Mouse (Mus musculus): ENCODE data around the gene Smlr1. TPM values are rescaled to one million over a fixed set of nuclear protein-coding genes. Genes with fewer than 3 reads are reported as not detected.

Gene Smlr1
- not detected in 2 replicates for polyA plus RNA-seq (2012; rRNA removed)

GRCm38 (mm10) chr10:25535891-25536331 lies at the start of gene Smlr1:
TSS of gene Smlr1 (minus strand) at chr10:25536267.
- H3K36me3 ChIP-seq (ENCODE audit: control insufficient read depth, insufficient read depth, low read length) = no peaks in the 10 kb centered on the region
- H3K27me3 ChIP-seq (ENCODE audit: control insufficient read depth, insufficient read depth, low read length) = no peaks in the 10 kb centered on the region
- TF ChIP-seq POLR2A (IDR thresholded peaks at IDR 0.05; ENCODE audit: control insufficient read depth, extremely low read depth, insufficient read depth, low read length, poor library complexity) (no peak), CTCF (IDR thresholded peaks at IDR 0.05; ENCODE audit: borderline replicate concordance, control insufficient read depth, extremely low read depth, insufficient read depth, low read length, poor library complexity) (no peak)
- H3K4me3 ChIP-seq (ENCODE audit: control insufficient read depth, insufficient read depth, low read length) = no peak within 1 kb of the TSS
- no peak for DNase-seq
- WGBS = 92% methylated on average over 10 of the region's 10 CpGs
- no peak within 1 kb of the TSS for H3K27ac ChIP-seq (ENCODE audit: control insufficient read depth, insufficient read depth, low read length)
- H3K4me1 ChIP-seq (replicated peaks; ENCODE audit: control insufficient read depth, insufficient read depth, low read length) = no peaks in the 10 kb centered on the region

GRCm38 (mm10) chr10:25584899-25585298 lies 48.8 kb upstream of the Smlr1 start:
- whole genome bisulfite sequencing = 96% methylated on average over 6 of the region's 6 CpGs
- TF ChIP-seq CTCF (IDR thresholded peaks at IDR 0.05; ENCODE audit: borderline replicate concordance, control insufficient read depth, extremely low read depth, insufficient read depth, low read length, poor library complexity) (no peak), POLR2A (IDR thresholded peaks at IDR 0.05; ENCODE audit: control insufficient read depth, extremely low read depth, insufficient read depth, low read length, poor library complexity) (no peak)
- no peaks in the 10 kb centered on the region for H3K36me3 ChIP-seq (ENCODE audit: control insufficient read depth, insufficient read depth, low read length)
- no peak overlapping the region for H3K27ac ChIP-seq (ENCODE audit: control insufficient read depth, insufficient read depth, low read length)
- no peaks in the 10 kb centered on the region for H3K4me1 ChIP-seq (replicated peaks; ENCODE audit: control insufficient read depth, insufficient read depth, low read length)
- H3K4me3 ChIP-seq (ENCODE audit: control insufficient read depth, insufficient read depth, low read length) = no peak overlapping the region
- DNase-seq = no peak
- H3K27me3 ChIP-seq (ENCODE audit: control insufficient read depth, insufficient read depth, low read length) = no peaks in the 10 kb centered on the region

- no peak for TF ChIP-seq CTCF (IDR thresholded peaks at IDR 0.05; ENCODE audit: borderline replicate concordance, control insufficient read depth, extremely low read depth, insufficient read depth, low read length, poor library complexity)
- no peak for TF ChIP-seq POLR2A (IDR thresholded peaks at IDR 0.05; ENCODE audit: control insufficient read depth, extremely low read depth, insufficient read depth, low read length, poor library complexity)
- WGBS = 82% methylated on average over 2 of the region's 2 CpGs
Measured at GRCm38 (mm10) chr10:25580066-25580465, 44.0 kb upstream of the Smlr1 start.

GRCm38 (mm10) chr10:25571319-25572240 lies 35.5 kb upstream of the Smlr1 start:
- WGBS = 92% methylated on average over 9 of the region's 9 CpGs
- H3K4me3 ChIP-seq (ENCODE audit: control insufficient read depth, insufficient read depth, low read length) = no peak overlapping the region
- no peaks in the 10 kb centered on the region for H3K4me1 ChIP-seq (replicated peaks; ENCODE audit: control insufficient read depth, insufficient read depth, low read length)
- no peak for TF ChIP-seq CTCF (IDR thresholded peaks at IDR 0.05; ENCODE audit: borderline replicate concordance, control insufficient read depth, extremely low read depth, insufficient read depth, low read length, poor library complexity)
- TF ChIP-seq POLR2A (IDR thresholded peaks at IDR 0.05; ENCODE audit: control insufficient read depth, extremely low read depth, insufficient read depth, low read length, poor library complexity) = no peak
- DNase-seq = no peak
- no peak overlapping the region for H3K27ac ChIP-seq (ENCODE audit: control insufficient read depth, insufficient read depth, low read length)
- H3K36me3 ChIP-seq (ENCODE audit: control insufficient read depth, insufficient read depth, low read length) = no peaks in the 10 kb centered on the region
- no peaks in the 10 kb centered on the region for H3K27me3 ChIP-seq (ENCODE audit: control insufficient read depth, insufficient read depth, low read length)

More at GRCm38 (mm10) chr10:25580066-25580465, 44.0 kb upstream of the Smlr1 start:
- Histone ChIP-seq H3K27me3 (ENCODE audit: control insufficient read depth, insufficient read depth, low read length) (no peaks in the 10 kb centered on the region), H3K4me1 (replicated peaks; ENCODE audit: control insufficient read depth, insufficient read depth, low read length) (no peaks in the 10 kb centered on the region), H3K27ac (ENCODE audit: control insufficient read depth, insufficient read depth, low read length) (no peak overlapping the region), H3K4me3 (ENCODE audit: control insufficient read depth, insufficient read depth, low read length) (no peak overlapping the region), H3K36me3 (ENCODE audit: control insufficient read depth, insufficient read depth, low read length) (no peaks in the 10 kb centered on the region)
- DNase-seq = no peak

- DNase-seq = no peak
- Histone ChIP-seq H3K27me3 (ENCODE audit: control insufficient read depth, insufficient read depth, low read length) (no peaks in the 10 kb centered on the region), H3K4me1 (replicated peaks; ENCODE audit: control insufficient read depth, insufficient read depth, low read length) (no peaks in the 10 kb centered on the region), H3K36me3 (ENCODE audit: control insufficient read depth, insufficient read depth, low read length) (no peaks in the 10 kb centered on the region), H3K27ac (ENCODE audit: control insufficient read depth, insufficient read depth, low read length) (no peak overlapping the region), H3K4me3 (ENCODE audit: control insufficient read depth, insufficient read depth, low read length) (no peak overlapping the region)
- 93% methylated on average over 4 of the region's 4 CpGs for WGBS
- no peak for TF ChIP-seq POLR2A (IDR thresholded peaks at IDR 0.05; ENCODE audit: control insufficient read depth, extremely low read depth, insufficient read depth, low read length, poor library complexity)
- no peak for TF ChIP-seq CTCF (IDR thresholded peaks at IDR 0.05; ENCODE audit: borderline replicate concordance, control insufficient read depth, extremely low read depth, insufficient read depth, low read length, poor library complexity)
Measured at GRCm38 (mm10) chr10:25552936-25553335, 16.9 kb upstream of the Smlr1 start.

GRCm38 (mm10) chr10:25541097-25541496 lies 5.0 kb upstream of the Smlr1 start:
- 97% methylated on average over 3 of the region's 3 CpGs for WGBS
- no peak overlapping the region for H3K4me3 ChIP-seq (ENCODE audit: control insufficient read depth, insufficient read depth, low read length)
- H3K36me3 ChIP-seq (ENCODE audit: control insufficient read depth, insufficient read depth, low read length) = no peaks in the 10 kb centered on the region
- TF ChIP-seq POLR2A (IDR thresholded peaks at IDR 0.05; ENCODE audit: control insufficient read depth, extremely low read depth, insufficient read depth, low read length, poor library complexity) = no peak
- TF ChIP-seq CTCF (IDR thresholded peaks at IDR 0.05; ENCODE audit: borderline replicate concordance, control insufficient read depth, extremely low read depth, insufficient read depth, low read length, poor library complexity) = no peak
- H3K4me1 ChIP-seq (replicated peaks; ENCODE audit: control insufficient read depth, insufficient read depth, low read length) = no peaks in the 10 kb centered on the region
- no peak for DNase-seq
- H3K27ac ChIP-seq (ENCODE audit: control insufficient read depth, insufficient read depth, low read length) = no peak overlapping the region
- no peaks in the 10 kb centered on the region for H3K27me3 ChIP-seq (ENCODE audit: control insufficient read depth, insufficient read depth, low read length)
